Mouse (Mus musculus) heart, adult 8-10 months (tissue): ENCODE results near the gene Gm20521. TPM values are rescaled to one million over a fixed set of nuclear protein-coding genes. Genes with fewer than 3 reads are reported as not detected.
"Not testable (repeated sequence)": the region's sequence is repeated elsewhere in the genome, so short reads cannot be mapped to it uniquely, and the experiment has no call there.

ENCODE experiments used
- DNase-seq: peaks from one replicate; pipeline ENCODE4 v3.0.0; 2022; ENCODE audit warnings: low spot score
- total RNA-seq, 4 experiments: library from RNA; stranded (reverse); gene quantifications; 2 replicates each; pipeline ENCODE4 v1.2.4; 2022

Gm20521 gene
- total RNA-seq, 4 experiments from 2014 or later, result 3.4 to 11.8 (median 7.9) TPM

GRCm38 (mm10) chr14:54936831-54937160, 53.6 kb downstream of the Gm20521 start:
- DNase-seq, result no peak

GRCm38 (mm10) chr14:54937361-54938182, 54.3 kb downstream of the Gm20521 start:
- DNase-seq, result no peak

GRCm38 (mm10) chr14:54938431-54939219, 55.4 kb downstream of the Gm20521 start:
- no peak for DNase-seq

- peak; percentile 80 for DNase-seq
These were observed 56.4 kb downstream of the Gm20521 start for GRCm38 (mm10) chr14:54939434-54940175.

- no peak for DNase-seq
These were observed 56.9 kb downstream of the Gm20521 start for GRCm38 (mm10) chr14:54940176-54940530.

GRCm38 (mm10) chr14:54941024-54941978, 58.1 kb downstream of the Gm20521 start:
- DNase-seq, result no peak

DNA sequence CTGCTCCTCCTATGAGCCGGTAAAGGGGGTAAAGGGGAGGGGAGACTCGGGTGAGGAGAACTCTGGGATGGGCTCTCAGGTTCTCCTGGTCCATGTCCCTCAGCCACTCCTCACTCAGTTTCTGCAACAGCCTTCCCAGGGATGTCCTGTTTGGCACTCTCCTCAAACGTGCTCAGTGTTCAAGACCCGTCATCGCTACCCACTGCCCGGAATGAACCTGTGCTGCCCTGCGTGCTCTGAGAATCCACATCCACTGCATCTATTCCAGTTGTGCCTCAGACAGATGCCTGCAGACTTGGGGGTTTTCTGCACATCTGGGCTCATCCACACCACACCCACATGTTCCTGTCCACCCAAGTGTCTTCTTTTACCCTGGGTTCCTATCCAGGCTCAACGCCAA, 59.2 kb downstream of the Gm20521 start:
- DNase-seq, result no peak

GRCm38 (mm10) chr14:54943971-54944370, 60.7 kb downstream of the Gm20521 start:
- DNase-seq, result no peak

- no peak for DNase-seq
These were observed 61.7 kb downstream of the Gm20521 start for GRCm38 (mm10) chr14:54944939-54945338.

DNA sequence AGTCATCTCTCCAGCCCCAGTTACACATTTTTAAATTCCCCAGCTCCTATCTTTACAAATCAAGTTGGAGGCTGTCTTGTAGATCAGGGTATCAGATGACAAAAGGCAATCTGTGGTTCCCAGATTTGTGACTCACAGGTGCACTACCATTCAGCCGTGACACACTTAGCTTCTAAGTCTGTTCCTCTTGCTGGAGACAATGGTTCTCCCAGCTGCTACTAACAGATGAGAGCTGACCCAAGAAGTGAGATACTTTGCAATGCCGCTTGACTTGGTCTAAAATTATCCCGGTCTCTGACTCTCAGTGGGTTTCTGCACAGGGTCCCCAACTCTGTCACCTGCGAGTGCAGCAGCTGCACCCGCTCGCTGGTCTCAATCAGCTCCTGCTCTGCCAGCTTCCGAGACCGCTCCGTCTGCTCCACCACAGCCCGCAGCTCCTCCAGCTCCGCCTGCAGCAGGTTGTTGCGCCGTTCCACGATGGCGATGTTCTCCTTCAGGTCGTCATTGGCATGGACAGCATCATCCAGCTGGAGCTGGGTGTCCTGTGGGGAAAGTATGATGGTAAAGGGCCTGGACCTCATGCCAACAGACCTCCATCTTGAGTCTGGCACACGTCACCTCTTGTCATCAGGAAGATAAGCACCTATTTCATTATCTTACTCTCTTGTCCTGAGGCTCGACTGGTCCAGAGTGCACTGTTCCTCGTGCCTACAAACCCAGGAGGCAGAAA, 62.9 kb downstream of the Gm20521 start:
- no peak for DNase-seq

- not testable (repeated sequence) for DNase-seq
These were observed 63.8 kb downstream of the Gm20521 start for GRCm38 (mm10) chr14:54947008-54947407.

Other genes starting within 250 kb of the Gm20521 start
- gene Gm17606, start 242.5 kb upstream of the Gm20521 start, total RNA-seq, result not detected
- under 1 TPM; 0.08 to 0.57 (median 0.12) TPM for gene Cdh24, start 242.1 kb upstream of the Gm20521 start, total RNA-seq
- 10 to 100 TPM; 12.9 to 15.3 (median 13.3) TPM for gene 1700123O20Rik, start 197.2 kb upstream of the Gm20521 start, total RNA-seq
- gene Acin1, start 196.5 kb upstream of the Gm20521 start, total RNA-seq, result 10 to 100 TPM; 63.8 to 81.1 (median 74.3) TPM
- not detected for gene Gm29776, start 184.6 kb upstream of the Gm20521 start, total RNA-seq
- gene Cebpe, start 171.3 kb upstream of the Gm20521 start, total RNA-seq, result not detected
- 1 to 10 TPM; 1.5 to 2.3 (median 2.0) TPM for gene Slc7a8, start 101.5 kb upstream of the Gm20521 start, total RNA-seq
- under 1 TPM in 3 of 4 experiments, not detected in 1; 0.25 to 0.49 (median 0.38) TPM for gene Rnf212b, start 69.3 kb upstream of the Gm20521 start, total RNA-seq
- gene Homez, start 12.5 kb upstream of the Gm20521 start, total RNA-seq, result 1 to 10 TPM; 6.4 to 9.8 (median 7.5) TPM
- 1 to 10 TPM; 2.9 to 4.2 (median 3.3) TPM for gene Ppp1r3e, start 5.9 kb upstream of the Gm20521 start, total RNA-seq
- gene Bcl2l2, start 64 bp upstream of the Gm20521 start, total RNA-seq, result 10 to 100 TPM; 44.7 to 52.4 (median 45.5) TPM
- gene Pabpn1, start 9.1 kb downstream of the Gm20521 start, total RNA-seq, result 10 to 100 TPM; 37.3 to 54.4 (median 50.2) TPM
- gene Slc22a17, start 29.7 kb downstream of the Gm20521 start, total RNA-seq, result 1 to 10 TPM; 1.7 to 3.6 (median 2.6) TPM
- gene Efs, start 42.7 kb downstream of the Gm20521 start, total RNA-seq, result 1 to 10 TPM; 1.6 to 2.6 (median 2.2) TPM
- not detected for gene Il25, start 49.3 kb downstream of the Gm20521 start, total RNA-seq
- 1 to 10 TPM in 1 of 4 experiments, under 1 TPM in 1, not detected in 2; 0.41 to 1.2 TPM for gene Cmtm5, start 52.8 kb downstream of the Gm20521 start, total RNA-seq
- gene Myh6, start 83.5 kb downstream of the Gm20521 start, total RNA-seq, result over 10,000 TPM; 18,156 to 23,973 (median 22,335) TPM
- gene Gm17428, start 93.5 kb downstream of the Gm20521 start, total RNA-seq, result not detected
- 1,000 to 10,000 TPM; 1,453 to 2,519 (median 2,136) TPM for gene Myh7, start 111.2 kb downstream of the Gm20521 start, total RNA-seq
- 10 to 100 TPM; 22.3 to 31.5 (median 25.9) TPM for gene Ngdn, start 132.0 kb downstream of the Gm20521 start, total RNA-seq
- gene Zfhx2, start 208.9 kb downstream of the Gm20521 start, total RNA-seq, result 1 to 10 TPM; 4.8 to 5.6 (median 4.9) TPM
- 10 to 100 TPM; 11.5 to 17.0 (median 14.0) TPM for gene Thtpa, start 211.3 kb downstream of the Gm20521 start, total RNA-seq
- gene Ap1g2, start 223.2 kb downstream of the Gm20521 start, total RNA-seq, result 1 to 10 TPM; 2.7 to 4.5 (median 4.1) TPM
- under 1 TPM in 3 of 4 experiments, not detected in 1; 0.09 to 0.17 (median 0.09) TPM for gene Jph4, start 233.5 kb downstream of the Gm20521 start, total RNA-seq